Mouse (Mus musculus) embryo, embryonic 9.5 days (tissue): ENCODE data around the gene Wasf2.

Experiments used
- DNase-seq: peaks from one replicate; pipeline ENCODE4 v3.0.0-alpha.2; 2017; ENCODE audit errors: extremely low spot score

Wasf2 gene

DNA sequence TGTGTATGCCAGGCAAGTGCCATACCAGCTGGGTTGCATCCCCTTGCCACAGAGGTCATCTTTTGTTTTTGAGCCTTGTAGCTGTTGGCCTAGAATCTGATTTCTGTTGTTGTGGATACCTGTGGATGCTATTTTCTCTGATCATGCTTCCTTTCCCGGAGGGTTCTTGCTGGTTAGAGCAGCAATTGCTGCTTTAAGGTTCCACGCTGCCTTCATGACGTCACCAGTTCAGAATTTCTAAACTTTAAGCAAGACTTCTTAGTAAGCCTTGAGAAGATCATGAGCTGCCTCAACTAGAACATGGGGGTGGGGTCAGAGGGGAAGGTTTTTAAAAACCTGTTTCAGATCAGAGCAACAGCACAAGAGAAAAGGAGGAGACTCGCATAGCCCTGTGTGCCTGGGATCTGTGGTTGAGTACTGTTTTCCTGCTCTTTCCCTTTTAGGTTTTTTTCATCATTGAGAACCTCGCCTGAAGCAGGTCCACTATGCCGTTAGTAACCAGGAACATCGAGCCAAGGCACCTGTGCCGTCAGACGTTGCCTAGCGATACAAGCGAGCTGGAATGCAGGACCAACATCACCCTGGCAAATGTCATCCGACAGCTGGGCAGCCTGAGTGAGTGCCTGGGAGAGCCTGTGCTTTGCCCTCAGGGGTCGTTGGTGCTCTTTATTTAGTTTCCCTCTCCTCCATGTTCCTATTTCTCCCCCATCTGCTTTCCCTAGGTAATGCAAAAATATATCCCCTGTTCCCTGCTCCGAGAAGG lies 45.9 kb downstream of the Wasf2 start:
- no peak for DNase-seq

GRCm38 (mm10) chr4:133176761-133177403 lies 46.6 kb downstream of the Wasf2 start:
- no peak for DNase-seq

- DNase-seq = no peak
Measured at GRCm38 (mm10) chr4:133178305-133178704, 48.0 kb downstream of the Wasf2 start.

- no peak for DNase-seq
Measured at GRCm38 (mm10) chr4:133179258-133179657, 49.0 kb downstream of the Wasf2 start.

GRCm38 (mm10) chr4:133182439-133183033 lies 52.2 kb downstream of the Wasf2 start:
- DNase-seq = no peak

DNA sequence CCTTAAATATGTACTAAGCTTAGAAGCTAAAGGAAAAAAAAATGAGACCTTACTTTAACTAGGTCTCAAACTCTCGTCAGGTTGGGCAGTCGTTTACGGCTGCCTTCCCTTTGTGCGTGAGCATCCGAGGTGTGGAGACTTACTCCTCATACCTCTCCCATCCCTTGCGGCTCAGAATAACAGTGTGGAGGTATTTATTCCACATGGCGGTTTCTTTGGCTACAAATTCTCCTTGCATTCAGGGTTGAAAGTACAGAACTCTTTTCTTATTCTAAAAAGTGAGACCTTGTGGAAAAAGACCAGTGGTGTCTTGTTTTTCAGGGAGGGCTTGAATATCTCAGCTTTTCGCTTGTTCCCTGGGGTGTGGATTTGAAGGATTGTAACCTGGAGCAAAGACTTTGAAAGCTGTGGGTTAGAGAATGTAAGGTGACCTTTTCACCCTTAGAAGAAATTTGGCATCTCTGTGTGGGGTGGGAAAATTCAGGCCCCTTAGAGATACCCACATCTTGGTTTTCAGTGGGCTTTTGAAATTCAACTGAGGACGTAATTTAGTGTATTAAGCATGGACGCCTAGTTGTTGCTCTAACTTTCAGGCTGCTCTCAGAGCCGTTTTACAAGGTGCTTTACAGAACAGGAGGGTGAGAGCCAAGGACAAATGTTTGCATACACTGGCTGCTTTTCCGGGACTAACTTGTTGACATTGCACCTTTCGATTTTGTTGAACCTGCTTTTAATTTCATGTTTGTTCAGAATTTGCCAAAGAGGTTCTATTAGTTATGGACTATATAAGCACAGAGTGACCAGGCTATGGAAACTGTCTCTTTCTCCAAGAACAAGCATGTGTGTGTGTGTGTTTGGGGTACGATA lies 54.0 kb downstream of the Wasf2 start:
- DNase-seq = no peak

DNA sequence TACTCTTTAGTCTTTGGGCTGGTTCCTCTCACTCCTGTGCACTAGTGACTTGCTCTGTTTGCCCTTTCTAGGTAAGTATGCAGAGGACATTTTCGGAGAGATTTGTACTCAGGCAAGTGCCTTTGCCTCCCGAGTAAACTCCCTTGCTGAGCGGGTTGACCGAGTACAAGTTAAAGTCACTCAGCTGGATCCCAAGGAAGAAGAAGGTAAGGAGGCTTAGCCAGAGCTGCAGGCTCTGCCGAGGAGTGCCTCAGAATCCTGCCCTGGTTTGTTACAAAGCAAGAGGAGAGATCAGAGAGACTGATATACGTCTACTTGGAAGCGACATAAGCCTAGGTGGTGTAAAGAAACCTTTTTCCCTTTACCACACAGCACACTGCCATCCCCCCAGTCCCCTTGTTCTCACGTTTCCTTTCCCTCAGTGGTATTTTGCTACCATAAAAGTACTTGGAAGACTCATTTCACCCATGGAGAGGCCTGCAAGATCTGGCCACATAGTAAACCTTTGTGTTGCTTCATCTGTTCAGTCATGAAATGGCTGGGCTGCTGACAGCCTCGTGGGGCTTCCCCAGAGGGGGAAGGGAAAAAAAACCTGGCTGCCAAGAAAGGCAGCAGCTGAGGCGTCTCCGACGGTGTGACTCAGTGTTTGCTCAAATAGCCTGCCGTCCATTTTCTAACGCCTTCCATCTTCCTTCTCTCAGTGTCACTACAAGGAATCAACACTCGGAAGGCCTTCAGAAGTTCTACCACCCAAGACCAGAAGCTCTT lies 54.8 kb downstream of the Wasf2 start:
- no peak for DNase-seq

GRCm38 (mm10) chr4:133185893-133186292 lies 55.6 kb downstream of the Wasf2 start:
- no peak for DNase-seq

- no peak for DNase-seq
Measured at GRCm38 (mm10) chr4:133186856-133187255, 56.6 kb downstream of the Wasf2 start.

GRCm38 (mm10) chr4:133189396-133189795 lies 59.1 kb downstream of the Wasf2 start:
- DNase-seq = no peak

- DNase-seq = no peak
Measured at GRCm38 (mm10) chr4:133194482-133194881, 64.2 kb downstream of the Wasf2 start.

- DNase-seq = no peak
Measured at GRCm38 (mm10) chr4:133195014-133195413, 64.7 kb downstream of the Wasf2 start.

GRCm38 (mm10) chr4:133196136-133196535 lies 65.8 kb downstream of the Wasf2 start:
- DNase-seq = no peak

- no peak for DNase-seq
Measured at GRCm38 (mm10) chr4:133196852-133197251, 66.5 kb downstream of the Wasf2 start.

- no peak for DNase-seq
Measured at GRCm38 (mm10) chr4:133197355-133197754, 67.0 kb downstream of the Wasf2 start.

- no peak for DNase-seq
Measured at GRCm38 (mm10) chr4:133197801-133198286, 67.5 kb downstream of the Wasf2 start.

DNA sequence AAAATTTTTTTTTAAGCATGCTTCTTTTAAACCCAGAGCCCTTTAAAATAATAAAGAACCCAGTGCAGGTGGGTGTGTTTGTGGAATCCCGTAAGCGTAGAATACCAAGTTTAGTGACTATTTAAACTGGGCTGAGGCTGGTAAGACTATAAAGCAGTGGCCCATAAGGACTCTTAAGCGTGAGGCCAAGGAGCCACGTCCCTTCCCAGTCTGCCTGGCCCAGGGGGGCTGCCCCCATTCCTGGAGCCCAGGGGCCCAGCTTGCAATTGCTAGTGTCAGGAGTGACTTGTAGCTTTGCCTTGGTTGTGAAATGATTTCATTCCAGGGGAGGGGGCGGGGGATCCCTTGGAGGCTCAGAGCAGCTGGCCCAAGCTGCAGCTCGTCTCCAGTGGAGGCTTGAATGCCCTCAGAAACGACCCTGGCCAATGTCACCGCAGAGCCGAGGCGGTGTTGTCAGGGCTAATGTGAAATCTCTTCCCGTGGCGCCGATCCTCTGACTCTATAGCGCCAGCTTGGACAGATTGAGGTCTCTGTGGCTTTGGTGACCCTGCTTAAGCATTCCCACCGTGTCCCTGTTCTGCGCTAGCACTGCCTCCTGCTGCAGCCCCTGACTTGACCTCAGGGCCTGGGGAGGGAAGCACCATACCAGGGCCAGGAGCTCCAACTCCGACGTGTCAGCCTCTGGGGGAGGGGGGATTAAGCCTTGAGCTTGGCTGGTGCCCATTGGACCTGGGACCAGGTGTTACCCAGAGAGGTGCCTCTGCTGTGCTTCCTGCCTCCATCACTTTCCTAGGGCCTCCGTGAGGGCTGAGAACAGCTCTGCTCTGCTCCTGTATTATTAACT lies 68.3 kb downstream of the Wasf2 start:
- DNase-seq = no peak

GRCm38 (mm10) chr4:133199743-133200142 lies 69.4 kb downstream of the Wasf2 start:
- no peak for DNase-seq

DNA sequence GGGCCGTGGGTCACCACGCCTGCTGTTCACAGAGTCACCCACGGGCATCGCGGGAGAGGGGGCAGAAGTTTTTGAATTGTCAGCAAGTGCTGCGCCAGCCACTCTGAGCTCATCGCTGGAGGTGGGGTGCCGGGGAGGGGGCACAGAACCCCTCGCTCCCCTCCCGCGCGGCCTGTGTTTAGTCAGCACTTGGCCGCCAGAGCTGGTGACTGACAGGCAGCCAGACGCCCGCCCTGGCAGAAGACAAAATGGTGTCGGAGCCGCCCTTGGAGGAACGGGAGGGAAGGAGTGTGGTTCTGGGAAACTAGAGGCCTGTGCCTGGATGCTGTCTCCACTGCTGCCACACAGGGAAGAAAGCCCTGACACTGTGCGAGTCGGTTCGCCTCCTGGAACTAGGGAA lies 70.0 kb downstream of the Wasf2 start:
- DNase-seq = no peak
